Mouse (Mus musculus): Measurements from ENCODE around the gene Prpf6. TPM values are rescaled to one million over a fixed set of nuclear protein-coding genes. Genes with fewer than 3 reads are reported as not detected.

Gene Prpf6
- 60.3 to 64.9 TPM (median 63.4 TPM) in 4 replicates for total RNA-seq (2023; ENCODE audit: inconsistent age)

DNA sequence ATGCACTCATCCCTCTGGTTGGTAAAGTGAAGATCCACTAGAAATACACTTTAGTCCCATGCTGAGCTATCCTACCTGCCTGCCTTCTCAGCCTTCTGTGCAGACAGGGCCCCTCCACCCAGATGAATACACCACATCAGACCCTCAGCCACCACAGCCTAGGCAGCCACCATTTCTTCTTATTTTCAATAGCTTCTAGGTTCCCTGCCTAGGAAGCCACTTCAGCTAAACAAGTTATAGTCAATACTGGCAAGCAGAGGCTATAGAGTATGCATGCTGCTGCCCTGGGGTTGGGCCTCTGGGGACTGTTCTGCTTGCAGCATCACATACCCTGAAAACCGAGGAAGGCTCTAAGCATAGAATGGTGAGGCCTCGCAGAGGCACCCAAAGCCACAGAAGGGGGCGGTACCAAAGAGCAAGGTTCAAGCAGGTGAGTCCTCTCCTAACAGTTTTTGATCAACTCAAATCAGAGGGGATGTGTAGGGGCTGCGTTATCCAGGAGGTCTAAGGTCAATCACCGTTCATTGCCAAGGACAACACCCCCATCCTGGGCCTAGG is at the start of gene Prpf6:
Gene Prpf6, plus strand, starts transcription at position 341 of the 558 bp plus-strand sequence.

DNA sequence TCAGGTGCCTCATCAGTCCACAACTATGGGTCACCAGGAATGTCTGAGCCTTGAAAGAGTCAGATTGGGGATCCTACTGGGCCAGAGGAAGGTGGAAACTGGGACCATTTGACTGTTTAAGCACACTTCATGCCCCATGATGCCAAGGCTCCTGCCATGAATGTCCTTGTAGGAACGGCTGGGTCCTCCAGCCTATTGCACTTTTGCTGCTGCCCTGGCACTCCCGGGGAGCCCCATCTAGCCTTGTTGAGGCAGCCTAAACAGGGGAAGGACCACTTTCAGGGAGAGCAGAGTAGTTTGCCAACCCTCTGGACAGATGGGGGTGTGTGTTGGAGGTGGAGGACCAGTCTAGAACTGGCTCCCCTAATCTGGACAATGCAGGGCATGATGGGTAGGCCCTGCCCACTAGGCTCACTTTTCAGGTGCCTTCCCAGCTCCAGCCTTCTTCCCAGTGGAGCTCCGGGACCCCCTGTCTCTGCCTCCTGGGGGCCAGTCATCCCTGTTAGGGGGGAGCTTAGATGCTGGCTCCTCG is 7.2 kb upstream of the Prpf6 start, which contains the start of gene Uckl1:
Gene Uckl1, minus strand, starts transcription at position 482 of the 532 bp plus-strand sequence.

DNA sequence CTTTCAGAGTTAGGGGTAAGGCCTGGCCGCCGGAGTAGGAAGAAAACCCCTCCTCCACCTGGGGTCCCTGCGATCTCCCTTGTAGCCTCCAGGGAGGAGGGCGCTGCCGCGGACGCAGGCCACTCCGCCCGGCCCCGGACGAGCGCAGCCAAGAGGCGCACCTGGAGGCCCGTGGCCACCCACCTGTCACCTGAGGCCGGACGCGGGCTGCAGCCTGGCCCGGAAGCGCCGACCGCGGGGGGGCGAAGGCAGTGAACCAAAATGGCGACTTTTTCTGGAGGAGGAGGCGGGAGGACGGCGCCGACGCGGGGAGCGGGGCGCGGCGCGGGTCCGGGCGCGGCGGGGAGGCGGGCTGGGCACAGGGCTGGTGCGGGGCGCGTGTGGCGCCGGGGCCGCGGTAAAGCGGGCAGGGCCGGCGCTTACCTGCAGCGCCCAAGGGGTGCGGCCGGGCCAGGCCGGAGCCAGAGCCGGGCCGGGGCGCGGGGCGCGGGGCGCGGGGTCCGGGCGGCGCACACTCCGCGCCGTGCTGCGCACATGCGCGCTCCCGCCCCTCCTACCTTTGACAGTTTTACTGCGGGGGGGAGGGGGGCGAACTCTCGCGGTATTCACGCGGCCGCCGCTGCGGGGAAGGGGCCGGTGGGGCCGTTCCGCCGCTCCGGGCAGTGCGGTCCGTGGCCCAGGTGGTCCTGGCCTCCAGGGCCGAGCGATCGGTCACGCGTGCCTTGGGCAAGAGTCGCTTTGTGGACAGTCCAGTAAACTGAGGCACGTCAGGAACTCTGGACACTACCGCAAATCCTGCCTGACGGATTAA is 768 bp downstream of the Prpf6 start, which contains the start of gene Zfp512b:
Gene Zfp512b, minus strand, starts transcription at position 573 of the 811 bp plus-strand sequence.

DNA sequence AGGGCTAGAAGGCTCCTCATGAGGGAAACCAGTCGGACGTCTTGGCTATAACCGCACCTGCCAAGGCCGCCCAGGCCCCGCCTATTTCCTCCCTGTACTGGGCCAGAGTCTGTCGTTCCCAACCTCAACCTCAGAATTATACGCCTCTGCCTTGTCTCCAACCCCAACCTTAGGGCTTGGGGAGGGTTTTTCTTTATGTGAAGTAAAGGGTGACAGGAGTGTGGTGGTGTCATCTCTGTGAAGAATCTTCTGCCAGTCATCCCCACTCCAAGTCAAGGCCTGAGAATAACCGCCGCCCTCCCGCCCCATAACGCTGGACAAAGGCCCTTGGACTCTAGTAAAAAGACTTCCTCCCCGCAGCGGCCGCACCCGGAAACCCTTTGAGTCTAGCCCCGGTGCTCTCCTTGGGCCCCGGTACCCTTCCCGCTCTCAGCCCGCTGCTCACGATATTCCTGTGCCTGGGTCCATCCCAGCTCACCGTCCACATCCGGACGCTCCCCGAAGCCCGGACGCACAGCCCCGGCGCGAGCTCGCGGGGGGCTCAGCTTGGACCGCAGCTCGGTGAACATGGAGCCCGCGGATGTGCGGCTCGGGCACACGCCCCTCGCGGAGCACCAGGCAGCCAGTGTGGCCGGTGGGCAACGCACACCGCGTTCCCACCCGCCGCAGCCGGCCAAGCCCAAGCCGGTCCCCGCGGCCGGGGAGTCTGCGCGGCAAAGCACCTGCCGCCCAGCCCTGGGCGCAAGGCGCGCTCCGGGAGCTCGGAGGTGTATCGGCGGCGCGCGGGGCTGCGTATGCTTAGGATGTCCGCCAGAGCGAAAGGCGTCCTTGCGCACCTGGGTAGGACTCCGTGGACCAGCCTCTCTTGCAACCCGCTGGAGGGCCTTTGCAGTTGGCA is 7.0 kb downstream of the Prpf6 start, which contains the start of gene Samd10:
Gene Samd10, minus strand, starts transcription at position 759 of the 898 bp plus-strand sequence.

DNA sequence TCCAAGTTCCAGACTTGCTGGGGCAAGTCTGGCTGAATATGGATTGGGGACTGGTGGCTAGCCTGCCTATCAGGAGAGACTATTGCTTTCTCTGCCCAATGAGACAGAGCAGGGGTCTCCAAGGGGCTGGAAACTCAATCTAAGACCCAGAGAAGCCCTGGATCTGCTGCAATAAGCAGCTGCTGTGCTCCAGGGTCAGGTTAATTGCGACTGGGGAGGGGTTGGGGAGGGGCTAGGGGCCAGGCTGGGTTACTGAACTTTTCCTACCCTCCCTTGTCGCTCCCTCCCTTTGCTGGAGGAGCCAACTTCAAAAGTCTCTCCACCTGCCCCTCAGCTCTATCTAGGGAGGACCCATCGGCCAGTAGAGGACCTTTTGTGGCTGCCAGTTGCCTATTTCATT is 65.1 kb downstream of the Prpf6 start, which contains the start of gene Gm29797:
Gene Gm29797, plus strand, starts transcription at position 301 of the 400 bp plus-strand sequence.

DNA sequence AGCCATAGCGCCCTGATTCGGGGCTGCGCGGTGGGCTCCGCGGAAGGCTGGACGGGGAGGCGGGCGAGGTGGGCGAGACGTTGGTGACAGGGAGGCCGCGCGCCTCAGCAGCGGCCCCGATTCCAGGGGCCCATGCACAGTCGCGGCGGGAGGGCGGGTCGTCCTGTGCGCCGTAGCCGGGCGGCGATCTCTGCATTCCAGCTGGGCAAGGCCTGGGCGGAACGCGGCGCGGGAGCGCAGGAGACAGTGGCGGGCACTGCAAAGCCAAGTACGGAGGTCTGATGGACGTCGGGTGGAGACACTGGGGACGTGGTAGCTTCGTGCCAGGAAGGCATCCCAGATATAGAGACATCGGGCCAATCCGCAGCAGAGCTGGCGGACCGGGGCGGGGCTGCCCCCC is 79.7 kb downstream of the Prpf6 start, which contains the start of gene Sox18:
Gene Sox18, minus strand, starts transcription at position 315 of the 400 bp plus-strand sequence.

DNA sequence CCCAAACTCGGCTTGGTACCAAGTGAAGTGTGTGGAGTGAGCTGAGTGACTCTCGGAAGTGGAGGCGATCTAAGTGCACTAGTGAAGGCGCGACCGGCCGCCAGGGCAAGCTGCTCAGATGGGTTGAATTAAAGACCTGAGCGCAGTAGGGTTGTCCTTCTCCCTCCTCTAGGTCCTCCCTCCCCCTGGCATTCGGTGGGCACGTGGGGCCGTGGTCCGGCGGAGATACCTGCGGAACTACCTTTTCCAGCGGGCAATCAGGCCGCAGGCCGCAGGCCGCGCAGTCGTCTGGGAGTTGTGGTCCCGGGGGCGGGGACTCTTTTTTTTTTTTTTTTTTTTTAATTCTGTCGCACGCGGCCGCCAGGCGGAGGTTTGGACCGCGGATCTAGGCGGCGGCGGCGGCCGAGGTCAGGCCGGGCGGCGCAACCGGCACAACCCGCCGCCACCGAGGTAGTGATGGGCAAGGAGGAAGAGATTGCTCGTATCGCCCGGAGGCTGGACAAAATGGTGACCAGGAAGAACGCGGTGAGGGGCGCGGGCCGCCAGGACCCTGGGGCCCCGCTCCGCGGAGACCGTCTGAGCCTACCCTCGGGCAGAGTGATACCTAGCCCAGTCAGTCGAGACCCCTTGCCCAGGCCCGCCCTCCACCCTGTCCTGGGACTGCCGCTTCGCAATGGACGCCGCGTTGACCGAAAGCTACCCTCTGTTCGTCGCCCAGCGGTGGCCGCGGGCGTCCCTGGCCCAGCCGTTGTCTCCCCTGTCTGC is 88.5 kb downstream of the Prpf6 start, which contains the start of gene Tcea2:
Gene Tcea2, plus strand, starts transcription at position 360 of the 765 bp plus-strand sequence.

DNA sequence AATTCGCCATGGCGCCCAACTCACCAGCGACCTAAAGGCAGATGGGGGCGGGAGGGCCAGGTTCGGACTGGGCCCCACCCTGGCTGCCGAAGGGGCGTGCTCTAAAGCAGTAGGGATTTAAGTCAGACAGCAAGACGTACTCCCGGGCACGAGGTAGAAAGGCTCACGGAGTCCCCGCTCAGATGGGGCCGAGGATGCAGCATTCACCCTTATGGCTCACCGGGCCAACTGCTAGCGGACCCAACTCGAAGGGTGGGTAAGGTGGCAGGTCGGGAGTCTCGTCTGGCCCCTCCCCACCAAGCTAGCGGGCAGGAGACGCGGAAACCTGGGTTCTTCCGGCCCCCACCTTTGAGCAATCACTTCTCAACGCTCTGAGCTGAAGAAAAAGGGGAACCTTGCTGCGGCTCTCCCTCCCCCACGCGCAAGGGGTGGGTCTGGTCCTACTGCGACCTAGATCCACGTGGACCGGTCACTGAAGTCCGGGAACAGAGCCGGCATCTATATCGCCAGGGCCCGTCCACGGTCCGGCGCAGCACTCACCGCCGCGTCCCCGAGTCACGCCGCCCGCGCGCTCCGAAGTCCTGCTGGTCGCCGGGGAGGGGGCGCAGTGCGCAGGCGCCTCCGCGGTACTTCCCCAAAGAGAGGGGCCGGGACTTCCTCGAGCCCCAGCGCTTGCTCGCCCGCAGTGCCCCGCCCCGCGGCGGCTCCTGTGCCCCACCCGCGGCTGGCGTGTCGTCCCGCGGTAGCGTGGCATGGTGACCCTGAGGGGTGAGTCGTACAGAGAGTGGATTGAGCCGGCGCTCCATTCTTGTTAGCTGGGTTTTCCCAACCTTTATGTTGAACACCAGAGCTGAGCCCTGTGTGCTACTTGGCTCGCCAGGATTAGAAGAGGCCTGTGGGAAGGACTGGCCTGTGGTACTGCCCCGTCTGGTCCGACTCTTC is 101.9 kb downstream of the Prpf6 start, which contains the start of gene Rgs19:
Gene Rgs19, minus strand, starts transcription at position 639 of the 942 bp plus-strand sequence.

DNA sequence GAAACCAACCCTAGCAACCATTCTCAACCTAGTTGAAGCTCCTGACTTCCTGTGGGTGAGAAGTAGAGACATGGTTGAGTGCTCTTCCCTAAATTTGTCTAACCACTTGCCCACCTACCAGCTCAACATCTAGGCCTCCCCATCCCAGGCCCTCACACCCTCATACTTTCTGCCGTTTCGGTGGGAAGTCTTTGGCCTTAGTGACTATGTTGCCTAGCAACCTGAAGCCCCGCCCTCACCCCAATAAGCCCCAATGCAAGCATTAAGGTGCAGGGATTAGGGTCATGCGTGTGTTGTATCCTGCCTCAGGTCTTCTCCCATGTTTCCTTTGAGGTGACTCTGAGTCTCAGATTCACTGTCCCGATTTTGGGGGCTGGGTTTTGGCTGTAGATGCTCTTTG is 106.6 kb downstream of the Prpf6 start, which contains the start of gene Lkaaear1:
Gene Lkaaear1, minus strand, starts transcription at position 202 of the 400 bp plus-strand sequence.

Other genes with a start within 250 kb of the Prpf6 start
- gene Zgpat, start 226.9 kb upstream of the Prpf6 start, total RNA-seq (2023; ENCODE audit: inconsistent age), result 66.0 to 80.8 TPM (median 75.7 TPM) in 4 replicates
- 88.0 to 95.4 TPM (median 92.8 TPM) in 4 replicates for gene Arfrp1, start 226.5 kb upstream of the Prpf6 start, total RNA-seq (2023; ENCODE audit: inconsistent age)
- 57.8 to 65.4 TPM (median 60.3 TPM) in 4 replicates for gene Lime1, start 211.8 kb upstream of the Prpf6 start, total RNA-seq (2023; ENCODE audit: inconsistent age)
- 0.29 to 1.3 TPM (median 0.69 TPM) in 4 replicates for gene Zbtb46, start 132.4 kb upstream of the Prpf6 start, total RNA-seq (2023; ENCODE audit: inconsistent age)
- not detected in 4 replicates for gene Abhd16b, start 98.7 kb upstream of the Prpf6 start, total RNA-seq (2023; ENCODE audit: inconsistent age)
- gene Tpd52l2, start 94.7 kb upstream of the Prpf6 start, total RNA-seq (2023; ENCODE audit: inconsistent age), result 79.5 to 84.3 TPM (median 80.4 TPM) in 4 replicates
- gene Dnajc5, start 71.4 kb upstream of the Prpf6 start, total RNA-seq (2023; ENCODE audit: inconsistent age), result 112 to 128 TPM (median 117 TPM) in 4 replicates
- gene Uckl1, start 7.0 kb upstream of the Prpf6 start, total RNA-seq (2023; ENCODE audit: inconsistent age), result 161 to 195 TPM (median 177 TPM) in 4 replicates
- gene Zfp512b, start 935 bp downstream of the Prpf6 start, total RNA-seq (2023; ENCODE audit: inconsistent age), result 37.9 to 43.7 TPM (median 42.4 TPM) in 4 replicates
- gene Samd10, start 7.3 kb downstream of the Prpf6 start, total RNA-seq (2023; ENCODE audit: inconsistent age), result 11.6 to 16.0 TPM (median 13.1 TPM) in 4 replicates
- 1.2 TPM in 1 of 4 replicates, not detected in the others for gene Gm29797, start 65.2 kb downstream of the Prpf6 start, total RNA-seq (2023; ENCODE audit: inconsistent age)
- not detected in 4 replicates for gene Sox18, start 79.8 kb downstream of the Prpf6 start, total RNA-seq (2023; ENCODE audit: inconsistent age)
- gene Tcea2, start 88.4 kb downstream of the Prpf6 start, total RNA-seq (2023; ENCODE audit: inconsistent age), result 15.8 to 23.0 TPM (median 19.9 TPM) in 4 replicates
- 162 to 178 TPM (median 173 TPM) in 4 replicates for gene Rgs19, start 102.1 kb downstream of the Prpf6 start, total RNA-seq (2023; ENCODE audit: inconsistent age)
- not detected in 4 replicates for gene Lkaaear1, start 106.6 kb downstream of the Prpf6 start, total RNA-seq (2023; ENCODE audit: inconsistent age)
- gene Oprl1, start 123.1 kb downstream of the Prpf6 start, total RNA-seq (2023; ENCODE audit: inconsistent age), result 0.45 to 0.63 TPM (median 0.57 TPM) in 3 of 4 replicates, not detected in the other
- gene Myt1, start 171.5 kb downstream of the Prpf6 start, total RNA-seq (2023; ENCODE audit: inconsistent age), result not detected in 4 replicates
- 38.7 to 47.6 TPM (median 42.9 TPM) in 4 replicates for gene Pcmtd2, start 246.0 kb downstream of the Prpf6 start, total RNA-seq (2023; ENCODE audit: inconsistent age)